Mouse (Mus musculus) testis, adult 2 months (tissue): Measurements from ENCODE around the gene Chek2. TPM values are rescaled to one million over a fixed set of nuclear protein-coding genes. Genes with fewer than 3 reads are reported as not detected.

Experiments
- H3K27ac ChIP-seq: fragments of 200-500 bp; 2 replicates; pipeline ENCODE4 v1.5.1; 2012; ENCODE audit warnings: low read depth, low read length; ENCODE audit not compliant: control insufficient read depth, insufficient read depth
- H3K27me3 ChIP-seq: fragments of 200-500 bp; 2 replicates; pipeline ENCODE4 v1.6.1; 2012; ENCODE audit warnings: mild to moderate bottlenecking, low read length, moderate library complexity; ENCODE audit not compliant: control insufficient read depth, insufficient read depth
- H3K36me3 ChIP-seq: fragments of 200-500 bp; 2 replicates; pipeline ENCODE4 v1.6.1; 2012; ENCODE audit warnings: mild to moderate bottlenecking, low read length; ENCODE audit not compliant: control insufficient read depth, insufficient read depth
- H3K4me1 ChIP-seq: fragments of 200-500 bp; 2 replicates; pipeline ENCODE4 v1.6.1; 2012; ENCODE audit warnings: low read length; ENCODE audit not compliant: control insufficient read depth, insufficient read depth
- H3K4me3 ChIP-seq: fragments of 200-500 bp; 2 replicates; pipeline ENCODE4 v1.5.1; 2012; ENCODE audit warnings: low read depth, mild to moderate bottlenecking, low read length, moderate library complexity, mixed read lengths; ENCODE audit not compliant: control insufficient read depth
- CTCF ChIP-seq: fragments of 200-500 bp; IDR thresholded peaks from 2 replicates; pipeline ENCODE4 v1.5.1; 2012; ENCODE audit warnings: low read depth, mild to moderate bottlenecking, inconsistent platforms, low read length, moderate library complexity; ENCODE audit not compliant: control insufficient read depth, insufficient read depth, insufficient replicate concordance
- POLR2A ChIP-seq: fragments of 200-500 bp; IDR thresholded peaks from 2 replicates; pipeline ENCODE4 v1.6.1; 2012; ENCODE audit warnings: low read depth, mild to moderate bottlenecking, inconsistent platforms, low read length, moderate library complexity; ENCODE audit not compliant: control insufficient read depth
- polyA plus RNA-seq: library from polyadenylated mRNA; depleted of rRNA; stranded (reverse); fragments of >200 nt; gene quantifications from 2 replicates; pipeline ENCODE4 v1.2.3, GENCODE M21; 2012

The Chek2 gene
- polyA plus RNA-seq, 1 experiment, result 1.7 TPM

DNA sequence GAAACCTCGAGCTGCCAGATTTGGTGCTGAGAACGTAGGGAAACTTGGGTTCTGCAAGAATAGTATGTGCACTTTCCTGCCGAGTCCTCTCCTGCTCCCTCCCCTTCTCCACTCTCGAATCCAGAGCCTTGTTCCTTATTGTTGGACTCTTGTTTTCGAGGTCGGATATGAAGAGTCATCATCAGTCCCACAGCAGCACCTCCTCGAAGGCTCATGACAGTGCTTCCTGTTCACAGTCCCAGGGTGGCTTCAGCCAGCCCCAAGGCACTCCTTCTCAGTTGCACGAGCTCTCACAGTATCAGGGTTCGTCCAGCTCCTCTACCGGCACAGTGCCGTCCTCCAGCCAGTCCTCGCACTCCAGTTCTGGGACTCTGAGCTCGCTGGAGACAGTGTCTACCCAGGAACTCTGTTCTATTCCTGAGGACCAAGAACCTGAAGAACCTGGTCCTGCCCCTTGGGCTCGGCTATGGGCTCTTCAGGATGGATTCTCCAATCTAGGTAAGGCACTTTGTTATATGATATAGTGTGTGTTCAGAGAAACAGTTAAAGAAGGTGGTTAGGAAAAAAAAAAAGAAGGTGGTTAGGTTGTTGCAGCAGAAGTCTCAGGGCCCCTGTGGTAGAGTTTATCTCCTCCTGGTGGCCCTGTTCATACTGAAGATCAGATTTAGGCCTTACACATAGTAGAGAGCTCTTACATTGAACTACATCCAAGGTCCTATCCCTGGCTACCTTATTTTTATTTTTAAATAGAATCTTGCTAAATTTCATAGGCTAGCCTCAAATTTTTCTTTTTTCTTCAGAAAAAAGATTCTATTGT, 1.5 kb downstream of the Chek2 start:
- H3K27ac ChIP-seq, result no peak overlapping the region
- H3K36me3 ChIP-seq, result no peaks in the 10 kb centered on the region
- no peaks in the 10 kb centered on the region for H3K27me3 ChIP-seq
- H3K4me3 ChIP-seq, result no peak overlapping the region
- peaks cover 7% of the 10 kb centered on the region; the same call in 1 of the 2 replicates for H3K4me1 ChIP-seq
- TF ChIP-seq CTCF, result no peak
- TF ChIP-seq POLR2A, result no peak

- TF ChIP-seq POLR2A, result no peak
- no peak for TF ChIP-seq CTCF
- H3K4me3 ChIP-seq, result no peak overlapping the region
- H3K4me1 ChIP-seq, result no peaks in the 10 kb centered on the region
- no peak overlapping the region for H3K27ac ChIP-seq
- no peaks in the 10 kb centered on the region for H3K36me3 ChIP-seq
- no peaks in the 10 kb centered on the region for H3K27me3 ChIP-seq
Measured at GRCm38 (mm10) chr5:110852990-110853389, 13.2 kb downstream of the Chek2 start.

GRCm38 (mm10) chr5:110857091-110857490, 17.3 kb downstream of the Chek2 start:
- no peaks in the 10 kb centered on the region for H3K27me3 ChIP-seq
- H3K27ac ChIP-seq, result no peak overlapping the region
- H3K4me1 ChIP-seq, result no peaks in the 10 kb centered on the region
- TF ChIP-seq CTCF, result no peak
- TF ChIP-seq POLR2A, result no peak
- H3K36me3 ChIP-seq, result no peaks in the 10 kb centered on the region
- H3K4me3 ChIP-seq, result no peak overlapping the region

DNA sequence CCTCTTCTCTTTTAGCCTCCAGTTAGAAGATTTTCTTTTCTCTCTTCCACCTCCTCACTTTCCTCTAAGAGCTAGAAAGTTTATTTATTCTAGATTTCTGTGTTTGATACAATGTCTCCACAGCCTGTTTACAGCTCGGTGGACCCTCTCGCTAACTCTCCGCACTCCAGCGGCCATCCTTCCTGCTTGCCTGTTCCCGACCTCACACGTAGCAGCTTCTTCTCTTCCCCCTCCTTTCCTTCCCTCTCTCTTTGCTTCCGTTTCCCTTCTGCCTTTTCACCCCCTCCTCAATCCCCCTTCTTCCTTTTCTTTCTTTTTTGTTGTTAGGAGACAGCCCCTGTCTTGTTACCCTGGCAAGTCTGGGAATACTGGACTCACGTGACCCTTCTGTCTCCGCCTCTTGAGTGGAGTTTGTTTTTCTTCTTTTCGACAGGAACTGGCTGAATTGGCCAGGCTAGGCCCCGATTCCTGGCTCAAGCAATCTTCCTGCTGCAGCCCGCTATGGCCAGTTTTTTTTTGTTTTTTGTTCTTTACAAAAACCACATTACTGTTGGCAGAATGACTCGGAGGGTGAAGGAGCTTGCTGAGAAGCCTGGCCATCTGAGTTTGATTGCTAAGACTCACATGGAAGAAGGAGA, 19.4 kb downstream of the Chek2 start:
- H3K27me3 ChIP-seq, result no peaks in the 10 kb centered on the region
- no peaks in the 10 kb centered on the region for H3K4me1 ChIP-seq
- no peak overlapping the region for H3K4me3 ChIP-seq
- H3K36me3 ChIP-seq, result no peaks in the 10 kb centered on the region
- H3K27ac ChIP-seq, result peak overlapping the region; percentile 64
- TF ChIP-seq CTCF, result no peak
- 0 out of 2 replicates have a peak, but pooled peaks have one; percentile 19 for TF ChIP-seq POLR2A

GRCm38 (mm10) chr5:110860445-110860844, 20.7 kb downstream of the Chek2 start:
- no peaks in the 10 kb centered on the region for H3K27me3 ChIP-seq
- no peak overlapping the region for H3K27ac ChIP-seq
- H3K4me3 ChIP-seq, result no peak overlapping the region
- TF ChIP-seq CTCF, result no peak
- TF ChIP-seq POLR2A, result no peak
- no peaks in the 10 kb centered on the region for H3K36me3 ChIP-seq
- no peaks in the 10 kb centered on the region for H3K4me1 ChIP-seq

DNA sequence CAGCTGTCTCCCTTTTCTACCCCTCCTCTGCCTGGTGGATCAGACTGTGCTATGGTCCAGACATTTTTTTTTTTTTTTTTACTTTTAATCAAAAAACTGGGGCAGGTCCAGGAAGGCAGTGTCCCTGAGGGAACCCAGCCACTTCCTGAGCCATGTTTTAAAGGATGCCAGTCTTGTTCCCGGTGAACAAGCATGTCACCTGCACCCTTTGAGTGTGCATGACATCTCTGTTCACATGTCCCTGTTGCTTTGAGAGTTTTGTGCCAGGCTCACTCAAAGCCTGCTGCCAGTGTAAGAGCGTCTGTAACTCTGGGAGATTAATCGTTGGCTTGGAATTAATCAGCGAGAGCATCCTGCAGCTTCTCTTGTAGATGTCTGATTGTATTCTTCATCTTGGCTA, 28.7 kb downstream of the Chek2 start:
- Histone ChIP-seq H3K27ac (peak overlapping the region; percentile 61), H3K27me3 (no peaks in the 10 kb centered on the region), H3K4me3 (no peak overlapping the region), H3K36me3 (no peaks in the 10 kb centered on the region), H3K4me1 (no peaks in the 10 kb centered on the region)
- TF ChIP-seq POLR2A (no peak), CTCF (no peak)

- H3K27ac ChIP-seq, result no peak overlapping the region
- TF ChIP-seq POLR2A (no peak), CTCF (no peak)
- no peaks in the 10 kb centered on the region for H3K4me1 ChIP-seq
- no peaks in the 10 kb centered on the region for H3K36me3 ChIP-seq
- no peak overlapping the region for H3K4me3 ChIP-seq
- no peaks in the 10 kb centered on the region for H3K27me3 ChIP-seq
Measured at GRCm38 (mm10) chr5:110869242-110869669, 29.5 kb downstream of the Chek2 start.
